Mouse (Mus musculus) cerebellum, adult 11 months (tissue): ENCODE measurements around the gene Ttc36.
A peak's percentile ranks its signal among the peaks of the same experiment; 100 is the strongest.
"Not testable (repeated sequence)": the region's sequence is repeated elsewhere in the genome, so short reads cannot be mapped to it uniquely, and the experiment has no call there.

Source experiments
- DNase-seq: peaks from one replicate; pipeline ENCODE4 v3.0.0; 2022

Ttc36 gene

GRCm38 (mm10) chr9:44771376-44771775, 31.5 kb downstream of the Ttc36 start:
- no peak for DNase-seq

GRCm38 (mm10) chr9:44768029-44768394, 34.9 kb downstream of the Ttc36 start:
- not testable (repeated sequence) for DNase-seq

DNA sequence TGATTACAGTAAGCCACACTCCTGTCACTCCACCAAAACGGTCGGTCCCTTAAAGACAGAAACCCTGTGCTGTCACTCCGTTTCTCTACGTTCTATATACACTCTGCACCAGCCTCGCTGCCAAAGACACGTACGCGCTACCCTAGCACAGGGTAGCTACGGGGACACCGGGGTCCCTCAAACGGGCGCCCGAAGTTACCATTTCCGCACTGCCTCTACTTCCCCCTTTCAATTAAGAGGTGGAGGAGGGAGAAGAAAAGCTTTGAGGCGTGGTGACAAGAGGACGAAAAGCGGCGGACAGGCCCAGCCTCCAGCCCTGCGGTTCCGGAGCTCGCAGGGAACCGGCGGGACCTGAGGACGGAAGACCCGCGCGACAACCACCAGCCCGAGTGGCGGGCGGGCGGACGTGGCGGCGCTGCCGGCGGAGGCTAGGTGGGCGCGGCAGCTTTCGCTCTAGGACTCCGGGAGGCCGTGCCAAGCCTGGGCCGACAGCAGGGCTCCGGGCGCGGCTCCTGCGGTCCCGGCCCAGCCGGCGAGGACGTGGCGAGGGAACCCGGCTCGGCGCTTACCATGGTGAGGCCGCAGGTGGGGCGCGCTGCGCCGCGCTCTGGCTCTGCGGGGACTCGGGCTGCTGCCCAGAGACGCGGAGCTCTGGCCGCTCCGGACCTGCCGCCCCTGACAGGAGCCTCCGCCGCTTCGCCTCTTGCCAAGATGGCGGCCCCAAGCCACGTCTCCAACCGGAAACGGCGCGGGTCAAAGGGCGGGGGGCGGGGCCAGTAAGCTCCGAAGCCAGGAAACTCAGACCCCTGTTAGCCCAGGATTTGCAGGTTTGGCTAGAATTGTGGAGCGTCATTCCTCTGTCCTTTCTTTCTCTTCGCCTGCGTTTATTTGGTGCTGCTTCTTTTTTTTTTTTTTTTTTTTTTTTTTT, 35.5 kb downstream of the Ttc36 start, which contains the start of the genes Arcn1 and Ift46:
Arcn1 (minus strand) TSS at position 745 of the 928 bp plus-strand sequence.
Ift46 (plus strand) TSS at position 808 of the 928 bp plus-strand sequence.
- DNase-seq = peak; percentile 81

DNA sequence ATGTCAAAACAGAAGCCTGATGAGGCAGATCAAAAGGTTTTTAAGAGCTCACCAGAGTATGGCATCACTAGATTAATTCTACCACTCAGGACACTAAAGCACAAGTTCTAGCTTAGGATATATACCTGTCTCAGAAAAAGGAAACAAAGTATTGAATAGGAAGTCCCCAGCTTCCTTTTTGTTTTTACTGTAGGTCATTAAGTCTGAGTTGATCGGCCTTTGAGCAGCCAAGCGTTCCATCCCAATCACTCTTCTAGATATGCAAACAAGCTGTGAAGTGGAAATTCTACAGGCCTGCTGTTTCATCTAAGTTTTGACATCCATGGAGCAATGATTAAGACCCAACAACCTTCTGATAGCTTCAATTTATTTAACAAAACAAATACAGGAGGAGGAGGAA, 42.0 kb downstream of the Ttc36 start:
- no peak for DNase-seq
